Mouse (Mus musculus) right cerebral cortex, postnatal 10 days (tissue): Measurements from ENCODE around the gene Klhl10.

Source experiments
- DNase-seq, 2 experiments: peaks; one replicate each; pipeline ENCODE4 v3.0.0; 2021; ENCODE audit warnings: low spot score in 2 of 2

The Klhl10 gene

GRCm38 (mm10) chr11:100462699-100463098, 21.0 kb downstream of the Klhl10 start:
- peak; percentile 53 to 55 for DNase-seq

- DNase-seq, result no peak
Measured at GRCm38 (mm10) chr11:100465229-100465792, 23.6 kb downstream of the Klhl10 start.

- DNase-seq, result no peak
Measured at GRCm38 (mm10) chr11:100465833-100466232, 24.1 kb downstream of the Klhl10 start.

- no peak for DNase-seq
Measured at GRCm38 (mm10) chr11:100471352-100472196, 29.9 kb downstream of the Klhl10 start.

- peak; percentile 94 for DNase-seq
Measured at GRCm38 (mm10) chr11:100472197-100472934, 30.6 kb downstream of the Klhl10 start, which contains the start of gene Klhl11. Gene Klhl11 (minus strand): TSS chr11:100472741.

GRCm38 (mm10) chr11:100472935-100473295, 31.2 kb downstream of the Klhl10 start:
- no peak for DNase-seq

GRCm38 (mm10) chr11:100476281-100476680, 34.6 kb downstream of the Klhl10 start:
- no peak for DNase-seq

- no peak for DNase-seq
Measured at GRCm38 (mm10) chr11:100479152-100479551, 37.4 kb downstream of the Klhl10 start.

- DNase-seq, result no peak
Measured at GRCm38 (mm10) chr11:100484461-100484860, 42.7 kb downstream of the Klhl10 start.

GRCm38 (mm10) chr11:100485801-100486538, 44.3 kb downstream of the Klhl10 start:
- no peak for DNase-seq

GRCm38 (mm10) chr11:100490951-100491350, 49.2 kb downstream of the Klhl10 start:
- no peak for DNase-seq

- DNase-seq, result no peak
Measured at GRCm38 (mm10) chr11:100493771-100494170, 52.1 kb downstream of the Klhl10 start.

- no peak for DNase-seq
Measured at GRCm38 (mm10) chr11:100500241-100500640, 58.5 kb downstream of the Klhl10 start.

GRCm38 (mm10) chr11:100500651-100501050, 58.9 kb downstream of the Klhl10 start:
- DNase-seq, result no peak

- DNase-seq, result no peak
Measured at GRCm38 (mm10) chr11:100501321-100501720, 59.6 kb downstream of the Klhl10 start.

- DNase-seq, result no peak
Measured at GRCm38 (mm10) chr11:100504990-100505660, 63.4 kb downstream of the Klhl10 start.

GRCm38 (mm10) chr11:100505997-100506396, 64.3 kb downstream of the Klhl10 start:
- DNase-seq, result no peak
